Mouse (Mus musculus): ENCODE data around the gene Dmrt3. TPM values are rescaled to one million over a fixed set of nuclear protein-coding genes. Genes with fewer than 3 reads are reported as not detected.

The Dmrt3 gene
- total and polyA plus RNA-seq, 3 experiments = not detected

DNA sequence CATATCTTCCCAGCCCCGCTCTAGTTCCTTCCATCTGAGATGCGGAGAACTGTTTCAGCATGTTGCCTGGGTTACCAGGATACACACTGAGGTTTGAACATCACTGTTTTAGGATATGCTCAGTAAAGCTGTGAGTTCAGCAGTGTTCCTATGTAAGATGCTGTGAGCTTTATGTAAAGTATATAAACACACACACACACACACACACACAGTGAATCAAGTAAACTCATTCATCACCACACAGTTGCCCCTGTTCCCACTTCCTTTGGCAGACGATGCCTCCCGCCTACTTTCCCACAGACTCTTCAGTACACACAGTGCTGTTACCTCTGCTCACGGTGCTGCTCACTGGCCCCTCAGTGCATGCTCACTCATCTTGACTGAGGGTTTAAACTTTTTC is 42.5 kb downstream of the Dmrt3 start:
- DNase-seq (ENCODE audit: extremely low read depth) = no peak
- Histone ChIP-seq H3K27ac (ENCODE audit: insufficient read depth, low read depth) (no peak overlapping the region), H3K4me1 (ENCODE audit: control insufficient read depth in 1 of 2, insufficient read depth in 2 of 2) (no peaks in the 10 kb centered on the region), H3K4me3 (replicated peaks in 1 of 3; ENCODE audit: low read depth in 2 of 3, low read length in 2 of 3, poor library complexity in 1 of 3) (no peak overlapping the region), H3K79me2 (replicated peaks; ENCODE audit: control insufficient read depth, extremely low read depth, insufficient read depth, poor library complexity, severe bottlenecking) (no peaks in the 10 kb centered on the region), H3K36me3 (replicated peaks in 1 of 2; ENCODE audit: control insufficient read depth in 1 of 2, insufficient read depth in 1 of 2, low read length in 1 of 2) (no peaks in the 10 kb centered on the region), H3K9me3 (replicated peaks; ENCODE audit: low read length) (no peaks in the 10 kb centered on the region), H3K4me2 (ENCODE audit: insufficient read depth, low read depth, poor library complexity, severe bottlenecking) (no peak overlapping the region), H3K9ac (ENCODE audit: insufficient read depth, low read depth) (no peak overlapping the region), H3K27me3 (replicated peaks) (no peaks in the 10 kb centered on the region)
- in situ Hi-C loops (cut with MboI; ENCODE audit: low pct_ligation_motif_present, low pct_unique_long_range_greater_than_20kb, low sequenced_read_pairs) (no loop called here), dilution Hi-C loops (cut with MboI; ENCODE audit: extremely low pct_ligation_motif_present, extremely low pct_unique_long_range_greater_than_20kb, low sequenced_read_pairs) (no loop called here)
- TF ChIP-seq IRF4 (IDR thresholded peaks at IDR 0.05; ENCODE audit: low read depth, low read length) (no peak), TBP (conservative IDR thresholded peaks at IDR 0.05; ENCODE audit: low read depth, low read length) (no peak), MEF2A (IDR thresholded peaks at IDR 0.05; ENCODE audit: borderline replicate concordance, low read depth, low read length) (no peak), JUND (conservative IDR thresholded peaks at IDR 0.05; ENCODE audit: low read depth, low read length) (no peak), MAFK (IDR thresholded peaks at IDR 0.05; ENCODE audit: insufficient replicate concordance, low read length) (no peak), NELFE (IDR thresholded peaks at IDR 0.05; ENCODE audit: low read depth, low read length) (no peak), JUN (IDR thresholded peaks at IDR 0.05; ENCODE audit: insufficient read depth, low read depth, low read length) (no peak), POLR2A (IDR thresholded peaks at IDR 0.05; ENCODE audit: low read depth, low read length) (no peak), SIN3A (IDR thresholded peaks at IDR 0.05; ENCODE audit: low read length) (no peak), KAT2A (IDR thresholded peaks at IDR 0.05; ENCODE audit: insufficient replicate concordance, low read length) (no peak), MAX (IDR thresholded peaks at IDR 0.05; ENCODE audit: low read length) (no peak), ETS1 (conservative IDR thresholded peaks at IDR 0.05; ENCODE audit: low read depth, low read length) (no peak), RCOR1 (conservative IDR thresholded peaks at IDR 0.05; ENCODE audit: low read depth, low read length) (no peak), RAD21 (IDR thresholded peaks at IDR 0.05; ENCODE audit: low read depth, low read length) (no peak), MXI1 (IDR thresholded peaks at IDR 0.05; ENCODE audit: low read depth, low read length) (no peak), USF2 (conservative IDR thresholded peaks at IDR 0.05; ENCODE audit: low read depth, low read length) (no peak), ZC3H11A (IDR thresholded peaks at IDR 0.05; ENCODE audit: low read depth, low read length) (no peak), CHD2 (IDR thresholded peaks at IDR 0.05; ENCODE audit: low read length) (no peak), SMC3 (IDR thresholded peaks at IDR 0.05; ENCODE audit: low read depth, low read length) (no peak), NRF1 (IDR thresholded peaks at IDR 0.05; ENCODE audit: low read depth, low read length) (no peak)

DNA sequence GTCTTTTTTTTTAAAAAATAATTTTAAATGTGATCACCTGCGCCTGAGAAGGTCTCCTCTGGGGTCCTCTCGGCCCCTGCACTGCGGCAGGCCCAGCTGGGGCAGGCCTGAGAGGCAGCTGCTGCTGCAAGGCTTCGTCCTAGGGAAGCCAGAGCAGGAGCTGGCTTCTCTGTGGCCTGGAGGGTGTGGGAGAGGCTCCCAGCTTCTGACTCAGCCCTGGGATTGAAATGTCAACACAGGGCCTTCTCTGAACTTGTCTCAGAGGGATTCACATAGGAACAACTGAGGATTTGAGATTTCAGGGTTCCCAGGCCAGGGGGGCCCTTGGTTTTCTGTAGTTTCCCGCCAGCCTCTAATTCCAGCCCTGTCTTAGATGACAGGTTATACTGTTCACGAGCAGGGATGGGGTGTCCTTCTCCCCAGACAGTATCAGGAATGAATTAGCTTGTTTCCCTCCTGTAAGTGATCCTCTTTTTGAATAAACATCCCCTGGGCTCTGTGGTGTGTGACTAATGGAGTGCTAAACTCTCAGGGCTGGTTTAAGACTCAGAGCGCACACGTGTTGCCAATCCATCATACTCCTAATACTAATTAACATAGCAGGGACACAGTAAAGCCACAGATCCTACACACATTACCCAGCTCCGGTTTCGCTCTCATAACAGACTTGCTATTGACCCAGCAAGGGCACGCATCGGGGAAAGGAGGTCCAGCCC is 44.1 kb downstream of the Dmrt3 start:
- Histone ChIP-seq H3K27me3 (replicated peaks) (no peaks in the 10 kb centered on the region), H3K9me3 (replicated peaks; ENCODE audit: low read length) (no peaks in the 10 kb centered on the region), H3K27ac (ENCODE audit: insufficient read depth, low read depth) (no peak overlapping the region), H3K4me1 (ENCODE audit: control insufficient read depth in 1 of 2, insufficient read depth in 2 of 2) (no peaks in the 10 kb centered on the region), H3K9ac (ENCODE audit: insufficient read depth, low read depth) (no peak overlapping the region), H3K4me3 (replicated peaks in 1 of 3; ENCODE audit: low read depth in 2 of 3, low read length in 2 of 3, poor library complexity in 1 of 3) (no peak overlapping the region), H3K4me2 (ENCODE audit: insufficient read depth, low read depth, poor library complexity, severe bottlenecking) (no peak overlapping the region), H3K79me2 (replicated peaks; ENCODE audit: control insufficient read depth, extremely low read depth, insufficient read depth, poor library complexity, severe bottlenecking) (no peaks in the 10 kb centered on the region), H3K36me3 (replicated peaks in 1 of 2; ENCODE audit: control insufficient read depth in 1 of 2, insufficient read depth in 1 of 2, low read length in 1 of 2) (no peaks in the 10 kb centered on the region)
- in situ Hi-C loops (cut with MboI; ENCODE audit: low pct_ligation_motif_present, low pct_unique_long_range_greater_than_20kb, low sequenced_read_pairs) (no loop called here), dilution Hi-C loops (cut with MboI; ENCODE audit: extremely low pct_ligation_motif_present, extremely low pct_unique_long_range_greater_than_20kb, low sequenced_read_pairs) (no loop called here)
- TF ChIP-seq ZC3H11A (IDR thresholded peaks at IDR 0.05; ENCODE audit: low read depth, low read length) = no peak
- DNase-seq (ENCODE audit: extremely low read depth) = no peak
